In the genomic region with DNA sequence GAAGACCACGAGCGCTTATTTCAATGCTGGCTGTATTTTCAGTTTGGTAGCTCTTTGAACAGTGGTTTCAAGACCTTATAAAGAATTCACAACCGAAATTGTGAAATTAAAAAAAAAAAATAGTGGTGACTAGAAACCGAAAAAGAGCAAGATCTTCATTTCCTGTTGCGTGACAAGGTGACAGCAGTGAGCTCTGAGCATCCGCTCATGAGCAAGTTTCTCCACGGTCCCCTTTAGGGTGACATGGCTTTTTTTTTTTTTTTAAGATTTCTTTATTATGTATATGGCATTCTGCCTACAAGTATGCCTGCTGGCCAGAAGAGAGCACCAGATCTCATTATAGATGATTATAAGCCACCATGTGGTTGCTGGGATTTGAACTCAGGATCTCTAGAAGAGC, we compare ENCODE assay signal across 21 mouse cellular contexts. TPM values are rescaled to one million over a fixed set of nuclear protein-coding genes. Genes with fewer than 3 reads are reported as not detected.
A peak's percentile ranks its signal among the peaks of the same experiment; 100 is the strongest.
DNase-seq lines count a peak whose midpoint lies in the region; TF ChIP-seq lines count a peak whose summit lies in the region.
"Had no signal": no experiment of that assay in that cellular context is flagged by ENCODE, and none has a peak within 500 bp of the region (broad histone marks: within the 10 kb centered on the region; RNA-seq: fewer than 3 reads in every experiment).

No protein-coding gene starts in this region.

- H3K4me1 ChIP-seq in CH12.LX (ENCODE audit: control insufficient read depth in 1 of 2, insufficient read depth in 2 of 2) = no peaks in the 10 kb centered on the region
- peaks cover 22% of the 10 kb centered on the region for H3K4me1 ChIP-seq in heart, embryonic 10.5 days

- no peak overlapping the region for H3K4me2 ChIP-seq in CH12.LX (ENCODE audit: insufficient read depth, low read depth, poor library complexity, severe bottlenecking)
- H3K4me2 ChIP-seq: embryonic facial prominence, embryonic 12.5 days; forebrain, embryonic 13.5 days; forebrain, embryonic 15.5 days had no signal

- H3K9me3 ChIP-seq in CH12.LX (replicated peaks; ENCODE audit: low read length) = no peaks in the 10 kb centered on the region
- no peaks in the 10 kb centered on the region for H3K9me3 ChIP-seq in heart, embryonic 10.5 days
- H3K9me3 ChIP-seq: embryonic facial prominence, embryonic 10.5 days; embryonic facial prominence, embryonic 12.5 days; forebrain, embryonic 13.5 days; forebrain, embryonic 15.5 days had no signal

- H3K79me2 ChIP-seq in CH12.LX (replicated peaks; ENCODE audit: control insufficient read depth, extremely low read depth, insufficient read depth, poor library complexity, severe bottlenecking) = no peaks in the 10 kb centered on the region

- dilution Hi-C loops in CH12.LX (cut with MboI; ENCODE audit: extremely low pct_ligation_motif_present, extremely low pct_unique_long_range_greater_than_20kb, low sequenced_read_pairs) = no loop called here

- TF ChIP-seq POLR2A in CH12.LX (IDR thresholded peaks at IDR 0.05; ENCODE audit: low read depth, low read length) = no peak

- no peak overlapping the region for H3K9ac ChIP-seq in CH12.LX (ENCODE audit: insufficient read depth, low read depth)
- H3K9ac ChIP-seq: embryonic facial prominence, embryonic 12.5 days; forebrain, embryonic 13.5 days; forebrain, embryonic 15.5 days; forebrain, postnatal 0 days had no signal

- no peak for TF ChIP-seq RAD21 in CH12.LX (IDR thresholded peaks at IDR 0.05; ENCODE audit: low read depth, low read length)

- peak; percentile 33 for DNase-seq in CD4-positive, CD25-positive, alpha-beta regulatory T cell, adult 2 months (ENCODE audit: low read depth, low spot score)
- no peak for DNase-seq in CH12.LX (ENCODE audit: extremely low read depth)
- DNase-seq in induced T-regulatory cell, adult 2 months (ENCODE audit: low read depth) = peak; percentile 48
- no peak for DNase-seq in urinary bladder, postnatal 14 days (ENCODE audit: low spot score)
- DNase-seq in right cerebral cortex, postnatal 14 days = no peak
- DNase-seq in heart, embryonic 10.5 days (ENCODE audit: low spot score) = no peak
- DNase-seq in thymus, postnatal 25 days = no peak
- DNase-seq: adrenal gland, adult 8-10 months; adrenal gland, postnatal 14 days; adrenal gland, postnatal 36 days; cerebellum, adult 11-12 months; cerebellum, adult 2 months; cerebellum, adult 9-10 months; cerebellum, postnatal 10 days; cerebellum, postnatal 25 days; forebrain, postnatal 0 days had no signal

- no peaks in the 10 kb centered on the region for H3K36me3 ChIP-seq in CH12.LX (replicated peaks in 1 of 2; ENCODE audit: control insufficient read depth in 1 of 2, insufficient read depth in 1 of 2, low read length in 1 of 2)
- H3K36me3 ChIP-seq in heart, embryonic 10.5 days = no peaks in the 10 kb centered on the region
- H3K36me3 ChIP-seq: embryonic facial prominence, embryonic 10.5 days; embryonic facial prominence, embryonic 12.5 days; forebrain, embryonic 15.5 days had no signal

- TF ChIP-seq EP300 in CH12.LX (IDR thresholded peaks at IDR 0.05; ENCODE audit: low read length) = no peak

- no peak for TF ChIP-seq CTCF in CH12.LX (conservative IDR thresholded peaks at IDR 0.05 in 1 of 2, IDR thresholded peaks at IDR 0.05 in 1 of 2; ENCODE audit: low read depth in 2 of 2, low read length in 2 of 2)

- 89% methylated on average over 7 of the region's 7 CpGs for WGBS in heart, embryonic 10.5 days

- H3K27ac ChIP-seq in CH12.LX (ENCODE audit: insufficient read depth, low read depth) = no peak overlapping the region
- H3K27ac ChIP-seq in heart, embryonic 10.5 days = no peak overlapping the region
- H3K27ac ChIP-seq: embryonic facial prominence, embryonic 10.5 days; embryonic facial prominence, embryonic 12.5 days; forebrain, embryonic 13.5 days; forebrain, embryonic 15.5 days had no signal

- in situ Hi-C loops in CH12.LX (cut with MboI; ENCODE audit: low pct_ligation_motif_present, low pct_unique_long_range_greater_than_20kb, low sequenced_read_pairs) = no loop called here

- H3K27me3 ChIP-seq in CH12.LX (replicated peaks) = no peaks in the 10 kb centered on the region
- no peaks in the 10 kb centered on the region for H3K27me3 ChIP-seq in heart, embryonic 10.5 days (ENCODE audit: insufficient read depth, poor library complexity, severe bottlenecking)
- H3K27me3 ChIP-seq: embryonic facial prominence, embryonic 12.5 days; forebrain, embryonic 13.5 days; forebrain, embryonic 15.5 days had no signal

- no peak overlapping the region for H3K4me3 ChIP-seq in CH12.LX (replicated peaks in 1 of 3; ENCODE audit: low read depth in 2 of 3, low read length in 2 of 3, poor library complexity in 1 of 3)
- no peak overlapping the region for H3K4me3 ChIP-seq in heart, embryonic 10.5 days
- H3K4me3 ChIP-seq: embryonic facial prominence, embryonic 10.5 days; embryonic facial prominence, embryonic 12.5 days; forebrain, embryonic 13.5 days; forebrain, embryonic 15.5 days had no signal

TF ChIP-seq in CH12.LX, 34 proteins besides CTCF, POLR2A, EP300 and RAD21:
- TF ChIP-seq KAT2A (IDR thresholded peaks at IDR 0.05; ENCODE audit: insufficient replicate concordance, low read length) (no peak), JUND (conservative IDR thresholded peaks at IDR 0.05; ENCODE audit: low read depth, low read length) (no peak), ZNF384 (IDR thresholded peaks at IDR 0.05; ENCODE audit: low read depth, low read length) (0 out of 2 replicates have a peak, but pooled peaks have one; percentile 42)
TF ChIP-seq in CH12.LX: peak in this region for 1.

RNA-seq across cellular contexts. Expression of a gene that starts 33.7 kb away (rescaled TPM):
- total RNA-seq in CH12.LX (2012; rRNA removed) = not detected in 2 replicates
- not detected in 2 replicates for total RNA-seq in CH12.LX (2014; rRNA removed)
- polyA plus RNA-seq in CH12.LX (2012; ENCODE audit: insufficient read length, low read depth) = not detected in 2 replicates
- polyA plus RNA-seq in heart, embryonic 10.5 days (2016; fragmentation: Nextera tagmentation; extraction: Ambion mirVana) = 7.0 and 7.4 TPM in 2 replicates
- total RNA-seq: MEL had no signal

RNA-seq across cellular contexts. Expression of a gene that starts 37.5 kb away (rescaled TPM):
- total RNA-seq in CH12.LX (2012; rRNA removed) (not detected in 2 replicates), CH12.LX (2014; rRNA removed) (not detected in 2 replicates)
- polyA plus RNA-seq in CH12.LX (2012; ENCODE audit: insufficient read length, low read depth) = not detected in 2 replicates
- polyA plus RNA-seq in heart, embryonic 10.5 days (2016; fragmentation: Nextera tagmentation; extraction: Ambion mirVana) = 0.60 and 0.64 TPM in 2 replicates
- total RNA-seq: MEL had no signal

Comparison
In these comparisons a context has a peak if more than half of its experiments do, and no peak if none do; other contexts are left out.
1. DNase-seq: peak in CD4-positive, CD25-positive, alpha-beta regulatory T cell, adult 2 months (single experiment) and induced T-regulatory cell, adult 2 months (single experiment); none in CH12.LX (single experiment), urinary bladder, postnatal 14 days (single experiment), right cerebral cortex, postnatal 14 days (single experiment), heart, embryonic 10.5 days (single experiment) and thymus, postnatal 25 days (single experiment).